Mouse (Mus musculus): ENCODE measurements around the gene Gna12. TPM values are rescaled to one million over a fixed set of nuclear protein-coding genes. Genes with fewer than 3 reads are reported as not detected.
A peak's percentile ranks its signal among the peaks of the same experiment; 100 is the strongest.

Gna12 gene
- total RNA-seq, 2 experiments from 2014 or later: 21.7 to 29.8 TPM

- no peak for DNase-seq
- no peak for TF ChIP-seq CTCF (IDR thresholded peaks at IDR 0.05)
- no peak overlapping the region for H3K27ac ChIP-seq
- intact Hi-C loops (cut with DNase I): no loop called here
- no peak overlapping the region for H3K4me3 ChIP-seq
Observed at GRCm38 (mm10) chr5:140823386-140823785, 6.8 kb downstream of the Gna12 start.

GRCm38 (mm10) chr5:140821951-140822350, 8.3 kb downstream of the Gna12 start:
- Histone ChIP-seq H3K4me3 (no peak overlapping the region), H3K27ac (no peak overlapping the region)
- no peak for DNase-seq
- intact Hi-C loops (cut with DNase I): no loop called here
- no peak for TF ChIP-seq CTCF (IDR thresholded peaks at IDR 0.05)

GRCm38 (mm10) chr5:140820539-140820938, 9.7 kb downstream of the Gna12 start:
- no peak for DNase-seq
- H3K4me3 ChIP-seq: no peak overlapping the region
- H3K27ac ChIP-seq: no peak overlapping the region
- no peak for TF ChIP-seq CTCF (IDR thresholded peaks at IDR 0.05)
- intact Hi-C loops (cut with DNase I): no loop called here

GRCm38 (mm10) chr5:140819594-140819993, 10.6 kb downstream of the Gna12 start:
- Histone ChIP-seq H3K4me3 (no peak overlapping the region), H3K27ac (0 out of 2 replicates have a peak overlapping the region, but pooled peaks have one; percentile 20)
- TF ChIP-seq CTCF (IDR thresholded peaks at IDR 0.05): no peak
- intact Hi-C loops (cut with DNase I): no loop called here
- no peak for DNase-seq

GRCm38 (mm10) chr5:140818482-140819076, 11.7 kb downstream of the Gna12 start:
- DNase-seq: no peak
- intact Hi-C loops (cut with DNase I): no loop called here
- TF ChIP-seq CTCF (IDR thresholded peaks at IDR 0.05): no peak

GRCm38 (mm10) chr5:140816950-140817568, 13.2 kb downstream of the Gna12 start:
- no peak overlapping the region for H3K4me3 ChIP-seq
- intact Hi-C loops (cut with DNase I): no loop called here
- TF ChIP-seq CTCF (IDR thresholded peaks at IDR 0.05): no peak
- DNase-seq: no peak
- no peak overlapping the region for H3K27ac ChIP-seq

More at GRCm38 (mm10) chr5:140818482-140819076, 11.7 kb downstream of the Gna12 start:
- Histone ChIP-seq H3K4me3 (no peak overlapping the region), H3K27ac (peak overlapping the region; percentile 32; the same call in 1 of the 2 replicates)

GRCm38 (mm10) chr5:140816008-140816407, 14.2 kb downstream of the Gna12 start:
- TF ChIP-seq CTCF (IDR thresholded peaks at IDR 0.05): no peak
- no peak for DNase-seq
- no peak overlapping the region for H3K4me3 ChIP-seq
- H3K27ac ChIP-seq: peak overlapping the region; percentile 48; the same call in 1 of the 2 replicates
- intact Hi-C loops (cut with DNase I): no loop called here

GRCm38 (mm10) chr5:140815059-140815728, 15.0 kb downstream of the Gna12 start:
- intact Hi-C loops (cut with DNase I): no loop called here
- no peak for DNase-seq
- no peak for TF ChIP-seq CTCF (IDR thresholded peaks at IDR 0.05)
- peak overlapping the region; percentile 48 for H3K27ac ChIP-seq
- no peak overlapping the region; the same call in 1 of the 2 replicates for H3K4me3 ChIP-seq

GRCm38 (mm10) chr5:140814403-140814802, 15.8 kb downstream of the Gna12 start:
- TF ChIP-seq CTCF (IDR thresholded peaks at IDR 0.05): no peak
- no peak for DNase-seq
- Histone ChIP-seq H3K27ac (no peak overlapping the region), H3K4me3 (no peak overlapping the region)
- intact Hi-C loops (cut with DNase I): no loop called here

GRCm38 (mm10) chr5:140812699-140813098, 17.5 kb downstream of the Gna12 start:
- intact Hi-C loops (cut with DNase I): no loop called here
- Histone ChIP-seq H3K27ac (peak overlapping the region; percentile 16; the same call in 1 of the 2 replicates), H3K4me3 (no peak overlapping the region)
- TF ChIP-seq CTCF (IDR thresholded peaks at IDR 0.05): no peak
- no peak for DNase-seq

GRCm38 (mm10) chr5:140812063-140812462, 18.2 kb downstream of the Gna12 start:
- Histone ChIP-seq H3K27ac (peak overlapping the region; percentile 16; the same call in 1 of the 2 replicates), H3K4me3 (no peak overlapping the region)
- intact Hi-C loops (cut with DNase I): no loop called here
- no peak for DNase-seq
- no peak for TF ChIP-seq CTCF (IDR thresholded peaks at IDR 0.05)

- no peak overlapping the region for H3K27ac ChIP-seq
- no peak for TF ChIP-seq CTCF (IDR thresholded peaks at IDR 0.05)
- no peak for DNase-seq
- no peak overlapping the region for H3K4me3 ChIP-seq
- intact Hi-C loops (cut with DNase I): no loop called here
Observed at GRCm38 (mm10) chr5:140811390-140811789, 18.8 kb downstream of the Gna12 start.

- intact Hi-C loops (cut with DNase I): no loop called here
- no peak for DNase-seq
- no peak for TF ChIP-seq CTCF (IDR thresholded peaks at IDR 0.05)
- no peak overlapping the region for H3K4me3 ChIP-seq
- H3K27ac ChIP-seq: no peak overlapping the region
Observed at GRCm38 (mm10) chr5:140806939-140807338, 23.3 kb downstream of the Gna12 start.
